Mouse (Mus musculus) right cerebral cortex, adult 18-20 months (tissue): ENCODE data around the gene Actn4.
A peak's percentile ranks its signal among the peaks of the same experiment; 100 is the strongest.

Source experiments
- DNase-seq: peaks from one replicate; pipeline ENCODE4 v3.0.0; 2022; ENCODE audit warnings: mixed read lengths

The Actn4 gene

DNA sequence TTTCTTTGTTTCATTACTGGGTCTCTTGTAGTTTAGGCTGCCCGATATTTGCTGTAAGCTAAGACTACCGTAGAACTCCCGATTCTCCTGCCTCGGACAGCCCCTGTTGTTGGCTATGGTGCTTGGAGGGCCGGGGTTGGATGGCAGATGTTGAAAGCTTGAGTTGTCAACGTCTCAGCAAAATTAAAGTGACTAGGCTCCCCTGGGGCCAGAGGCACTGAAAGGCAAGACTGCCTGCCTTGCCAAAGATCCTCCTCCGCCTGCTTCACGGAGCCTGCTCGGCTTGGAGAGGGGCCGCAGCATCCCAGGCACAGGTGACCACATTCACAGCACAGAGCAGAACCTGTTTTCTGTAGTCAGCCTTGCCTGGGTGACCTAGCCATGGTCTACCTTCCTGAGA, 81.6 kb downstream of the Actn4 start:
- DNase-seq: no peak

DNA sequence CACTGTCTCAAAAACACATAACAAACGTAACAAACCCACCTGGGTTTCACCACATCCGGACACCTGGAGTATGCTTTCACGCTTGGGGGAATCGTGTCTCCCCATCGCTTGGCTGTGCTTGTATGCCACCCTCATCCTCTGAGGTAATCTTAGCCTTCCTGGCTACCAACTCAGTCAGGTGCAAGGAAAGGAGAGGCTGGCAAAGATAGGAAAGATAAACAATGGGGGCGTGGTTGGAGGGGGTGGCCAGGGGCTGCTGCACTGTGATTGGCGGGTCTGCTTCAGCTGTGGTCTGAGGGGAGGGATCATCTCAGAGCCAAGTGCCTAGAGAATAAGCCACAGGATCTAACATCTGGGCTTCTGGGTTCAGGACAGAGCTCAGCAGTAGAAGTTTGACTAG, 82.5 kb downstream of the Actn4 start:
- no peak for DNase-seq

DNA sequence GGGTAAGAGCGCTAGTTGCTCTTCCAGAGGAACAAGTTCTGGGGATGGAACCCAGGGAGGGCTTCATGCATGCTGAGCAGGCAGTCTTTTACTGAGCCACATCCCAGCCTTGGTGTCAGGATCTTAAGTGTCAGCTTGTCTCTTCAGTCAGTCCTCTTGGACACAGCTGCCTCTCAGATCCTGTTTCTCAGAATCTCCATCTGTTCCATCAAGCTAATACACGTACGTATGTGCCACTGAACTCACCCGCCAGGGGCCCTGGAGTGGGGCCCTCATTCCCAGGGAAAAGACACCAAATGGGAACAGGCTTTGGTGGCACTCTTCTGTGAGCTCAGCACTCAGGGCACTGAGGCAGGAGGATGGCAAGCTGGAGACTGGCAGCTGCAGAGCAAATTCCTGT, 84.3 kb downstream of the Actn4 start:
- DNase-seq: no peak

DNA sequence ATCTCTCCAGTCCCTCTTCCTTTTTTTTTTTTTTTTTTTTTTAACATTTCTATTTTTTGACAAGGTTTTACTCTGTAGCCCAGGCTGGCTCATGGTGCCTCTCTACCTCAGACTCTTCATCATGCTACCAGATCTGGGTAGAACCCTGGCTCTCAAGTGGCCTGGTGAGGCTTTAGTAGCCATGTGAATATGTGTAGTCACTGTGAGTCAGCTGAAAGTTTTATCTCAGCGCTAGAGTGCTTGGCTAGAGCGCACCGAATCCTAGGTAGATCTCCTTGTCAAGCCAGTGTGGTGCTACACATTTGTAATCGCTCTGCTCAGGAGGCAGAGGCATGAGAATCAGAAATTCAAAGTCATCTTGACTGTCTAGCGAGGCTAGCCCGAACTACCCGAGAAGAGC, 85.0 kb downstream of the Actn4 start:
- no peak for DNase-seq

DNA sequence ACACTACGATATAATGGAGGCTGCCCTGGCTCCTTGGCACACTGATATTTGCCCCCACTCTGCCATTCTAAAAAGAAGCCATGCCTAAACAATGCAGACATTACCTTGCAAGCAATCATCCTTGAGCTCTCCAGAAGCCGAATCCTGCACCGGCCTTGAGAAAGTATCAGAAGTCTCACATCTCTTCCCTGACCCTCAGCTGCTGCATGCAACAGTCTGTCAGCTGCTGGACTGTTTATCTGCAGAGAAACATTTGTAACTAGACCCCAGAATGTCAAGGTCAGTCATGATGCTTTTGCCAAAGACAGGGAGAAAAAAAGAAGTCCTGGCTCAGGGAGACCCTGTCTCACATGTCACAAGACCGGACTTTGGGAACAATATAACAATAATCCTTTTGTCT, 86.0 kb downstream of the Actn4 start:
- DNase-seq: no peak

DNA sequence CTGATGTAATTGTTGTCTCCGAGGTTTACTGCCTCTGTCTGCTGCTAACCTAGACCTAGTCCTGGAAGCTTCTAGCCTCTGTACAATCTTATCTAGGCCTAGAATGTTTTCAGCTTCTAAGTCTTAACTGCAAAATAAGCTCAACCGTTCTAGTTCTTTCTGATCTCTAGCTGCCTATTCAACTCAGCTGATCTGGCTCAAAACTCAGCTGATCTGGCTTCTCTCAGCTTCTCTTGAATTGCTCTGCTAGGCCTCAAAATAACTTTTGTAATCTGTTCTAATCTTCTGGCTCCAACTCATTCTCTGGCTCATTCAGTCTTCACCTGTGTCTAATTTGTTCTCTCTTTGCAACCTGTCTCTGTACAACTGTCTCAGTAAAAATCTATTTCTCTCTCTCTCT, 87.6 kb downstream of the Actn4 start:
- DNase-seq: no peak

DNA sequence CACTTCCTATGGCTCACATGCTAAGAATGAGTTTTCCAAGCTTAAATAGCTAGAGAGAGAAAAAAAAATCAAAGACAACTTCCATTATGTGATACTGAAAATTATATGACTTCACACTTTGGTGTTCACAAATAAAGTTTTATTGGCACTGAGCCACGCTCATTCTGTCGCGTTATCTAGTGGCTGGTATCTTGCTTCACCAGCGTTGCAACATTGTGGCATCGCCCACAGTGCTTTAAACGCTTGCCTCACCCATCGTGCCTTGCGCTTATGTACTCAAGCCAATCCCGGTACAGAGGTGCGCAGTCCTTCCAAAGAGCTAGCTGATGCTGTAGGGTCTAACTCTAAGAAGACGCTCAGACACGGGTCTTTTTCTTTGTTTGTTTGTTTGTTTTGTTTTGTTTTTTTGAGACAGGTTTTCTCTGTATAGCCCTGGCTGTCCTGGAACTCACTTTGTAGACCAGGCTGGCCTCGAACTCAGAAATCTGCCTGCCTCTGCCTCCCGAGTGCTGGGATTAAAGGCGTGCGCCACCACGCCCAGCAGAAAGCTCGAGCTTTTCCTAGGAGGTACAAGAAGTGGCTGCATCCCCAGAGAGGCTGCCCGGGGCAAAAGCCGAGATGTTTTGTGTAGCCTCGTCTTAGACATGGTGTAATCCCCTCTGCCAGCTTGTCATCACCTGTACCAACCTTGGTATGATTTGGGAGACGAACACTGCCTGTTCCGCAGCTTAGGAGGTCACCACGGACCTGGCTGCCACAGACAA, 91.1 kb downstream of the Actn4 start:
- no peak for DNase-seq

DNA sequence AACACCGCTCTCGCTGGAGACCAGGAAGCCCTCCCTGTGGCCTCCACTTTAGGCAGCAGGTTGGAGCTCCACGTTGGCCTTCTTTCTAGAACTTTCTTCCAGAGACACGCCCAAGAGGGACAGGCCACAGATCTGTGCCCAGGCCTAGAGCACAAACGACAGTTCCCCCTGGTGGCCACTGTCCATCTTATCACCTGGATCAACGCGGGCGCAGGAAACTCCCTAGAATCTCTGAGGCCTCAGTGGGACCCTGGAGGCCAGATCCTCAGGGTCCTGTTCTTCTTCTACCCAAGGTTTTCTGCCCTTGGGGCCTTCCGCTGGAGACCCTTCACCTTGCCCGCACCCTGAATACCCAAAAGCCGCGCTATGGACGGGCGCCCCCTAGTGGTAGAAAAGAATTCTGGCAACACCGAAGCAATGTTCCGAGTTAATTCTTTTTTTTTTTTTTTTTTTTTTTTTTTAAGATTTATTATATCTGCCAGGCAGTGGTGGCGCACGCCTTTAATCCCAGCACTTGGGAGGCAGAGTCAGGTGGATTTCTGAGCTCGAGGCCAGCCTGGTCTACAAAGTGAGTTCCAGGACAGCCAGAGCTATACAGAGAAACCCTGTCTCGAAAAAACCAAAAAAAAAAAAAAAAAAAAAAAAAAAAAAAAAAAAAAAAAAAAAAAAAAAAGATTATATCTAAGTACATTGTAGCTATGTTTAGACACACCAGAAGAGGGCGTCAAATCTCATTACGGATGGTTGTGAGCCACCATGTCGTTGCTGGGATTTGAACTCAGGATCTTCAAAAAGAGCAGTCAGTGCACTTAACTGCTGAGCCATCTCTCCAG, 94.4 kb downstream of the Actn4 start:
- DNase-seq: peak; percentile 49

DNA sequence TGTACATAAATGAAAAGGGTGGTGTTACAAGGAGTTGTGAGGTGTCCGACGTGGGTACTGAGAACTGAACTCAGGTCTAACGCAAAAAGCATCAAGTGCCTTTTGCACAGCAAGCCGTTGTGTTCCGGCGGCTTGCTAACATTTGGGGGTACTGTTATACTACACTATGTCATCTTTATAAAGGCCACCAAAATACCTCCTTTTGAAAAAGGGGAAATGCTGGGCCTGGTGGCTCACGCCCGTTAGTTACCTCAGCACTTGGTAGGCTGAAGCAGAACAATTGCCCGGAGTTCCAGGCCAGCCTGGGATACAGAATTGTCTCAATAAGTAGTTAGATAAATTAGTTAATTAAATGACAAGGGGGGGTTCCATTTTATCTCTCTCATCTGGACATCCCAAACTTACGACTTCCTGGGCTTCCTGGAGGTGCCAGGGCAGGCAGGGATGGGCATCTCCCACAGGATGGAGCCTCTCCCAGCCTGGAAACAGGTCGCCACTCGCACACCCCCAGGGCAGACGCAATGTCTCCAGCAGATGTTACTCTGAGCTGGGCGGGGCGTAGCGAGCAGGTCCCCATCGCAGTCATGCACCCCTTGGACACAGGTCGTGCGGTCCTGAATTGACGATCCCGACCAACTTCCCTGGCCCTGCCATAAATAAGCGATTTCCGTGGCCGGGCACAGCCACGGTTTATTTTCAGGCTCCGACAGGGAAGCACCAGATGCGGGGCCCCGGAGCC, 95.2 kb downstream of the Actn4 start:
- no peak for DNase-seq

DNA sequence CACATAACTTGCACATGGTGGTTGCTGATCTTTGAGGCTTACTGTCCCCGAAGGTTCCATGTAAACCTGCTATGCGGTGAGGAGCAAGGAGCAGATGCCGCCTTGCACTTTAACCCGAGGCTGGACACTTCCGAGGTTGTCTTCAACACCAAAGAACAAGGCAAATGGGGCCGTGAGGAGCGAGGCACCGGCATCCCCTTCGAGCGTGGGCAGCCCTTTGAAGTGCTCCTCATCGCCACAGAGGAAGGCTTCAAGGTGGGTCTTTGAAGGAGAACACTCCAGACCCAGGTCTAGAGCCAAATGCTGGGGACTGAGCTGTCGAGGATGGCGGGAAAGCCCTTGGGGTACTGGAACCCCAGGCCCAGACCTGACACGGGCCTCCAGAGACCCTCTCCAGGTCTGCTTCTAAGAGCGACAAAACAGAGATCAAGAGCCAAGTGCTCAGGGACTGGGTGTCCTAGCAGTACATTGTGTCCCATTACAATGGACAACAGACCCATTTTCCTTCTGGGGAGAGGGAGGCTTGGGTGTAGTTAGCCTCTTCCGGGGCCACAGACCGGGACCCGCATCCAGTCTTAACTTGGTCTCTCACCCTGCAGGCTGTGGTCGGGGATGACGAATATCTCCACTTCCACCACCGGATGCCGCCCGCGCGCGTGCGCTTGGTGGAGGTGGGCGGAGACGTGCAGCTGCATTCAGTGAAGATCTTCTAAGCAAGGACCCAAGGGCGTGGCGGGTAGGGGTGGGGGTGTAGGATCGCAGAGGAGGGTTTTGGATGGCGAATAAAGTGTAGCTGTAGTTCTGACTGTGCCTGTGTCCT, 96.4 kb downstream of the Actn4 start:
- peak; percentile 93 for DNase-seq

DNA sequence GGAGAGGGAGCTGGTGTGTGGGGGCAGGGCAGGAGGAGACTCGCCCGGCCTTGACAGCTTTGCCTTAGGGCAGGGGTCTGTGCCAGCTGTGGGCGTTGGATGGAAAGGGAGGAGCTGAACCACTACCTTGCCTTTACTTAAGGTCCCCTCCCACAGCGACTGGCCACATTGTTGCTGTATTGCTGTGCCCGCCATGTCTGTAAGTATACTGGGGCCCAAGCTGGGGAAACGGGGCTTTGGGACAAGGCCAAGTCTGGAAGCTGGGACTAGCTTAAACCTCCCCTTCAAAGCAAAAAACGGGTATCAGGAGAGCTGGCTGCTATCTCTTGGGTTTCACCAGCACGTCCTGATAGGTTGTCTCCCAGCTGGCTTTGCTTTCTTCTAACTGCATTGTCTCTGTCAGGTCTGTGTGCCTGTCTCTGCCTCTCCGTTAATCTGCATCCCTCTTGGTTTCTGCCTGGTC, 97.8 kb downstream of the Actn4 start:
- DNase-seq: no peak

DNA sequence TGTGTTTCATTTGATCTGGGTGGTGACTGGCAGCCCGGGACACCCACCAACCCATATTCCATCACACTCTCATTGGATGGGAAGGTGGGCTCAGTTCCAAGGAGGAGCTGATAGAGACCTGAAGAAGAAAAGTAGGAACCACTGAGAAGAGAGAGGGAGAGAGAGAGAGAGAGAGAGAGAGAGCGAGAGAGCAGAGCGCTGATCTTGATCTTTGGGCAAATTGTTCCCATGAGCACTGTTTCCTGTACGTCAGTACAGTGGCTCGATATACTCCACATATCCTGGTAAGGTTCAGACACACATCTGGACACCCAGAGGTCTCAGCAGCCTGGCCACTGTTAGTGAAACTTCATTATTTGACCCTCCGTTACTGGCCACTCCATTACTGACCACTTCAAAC, 98.6 kb downstream of the Actn4 start, which contains the start of gene Lgals7:
Gene Lgals7 (plus strand): TSS at position 314 of the 400 bp plus-strand sequence.
- DNase-seq: no peak

DNA sequence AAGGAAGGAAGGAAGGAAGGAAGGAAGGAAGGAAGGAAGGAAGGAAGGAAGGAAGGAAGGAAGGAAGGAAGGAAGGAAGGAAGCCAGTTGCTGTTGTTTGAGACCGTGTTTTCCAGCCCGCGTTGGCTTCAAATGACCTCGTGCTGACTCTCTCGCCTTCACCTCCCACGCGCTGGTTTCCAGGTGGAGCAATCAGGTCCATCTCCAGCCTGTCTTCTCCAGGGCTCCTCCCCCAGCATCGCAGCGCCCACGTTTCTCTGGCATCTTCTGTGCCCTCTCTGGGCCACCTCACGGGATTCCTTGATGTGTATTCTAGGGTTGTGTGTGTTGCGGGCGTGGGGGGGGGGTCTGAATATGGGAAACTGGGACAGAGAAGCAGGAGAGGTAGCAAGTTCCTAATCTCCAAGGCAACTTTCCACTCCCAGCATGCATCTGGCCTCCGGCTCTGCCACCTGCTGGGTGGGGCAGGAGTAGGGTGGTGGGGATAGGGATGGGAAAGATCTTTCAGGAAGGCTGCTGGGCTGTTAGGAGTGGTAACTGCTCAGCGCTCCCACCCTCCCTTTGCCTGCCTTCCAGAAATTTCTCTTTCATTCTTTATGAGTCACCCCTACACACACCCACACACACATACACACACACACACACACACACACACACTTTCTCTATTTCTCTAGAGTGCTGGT, 99.2 kb downstream of the Actn4 start:
- peak; percentile 62 for DNase-seq

DNA sequence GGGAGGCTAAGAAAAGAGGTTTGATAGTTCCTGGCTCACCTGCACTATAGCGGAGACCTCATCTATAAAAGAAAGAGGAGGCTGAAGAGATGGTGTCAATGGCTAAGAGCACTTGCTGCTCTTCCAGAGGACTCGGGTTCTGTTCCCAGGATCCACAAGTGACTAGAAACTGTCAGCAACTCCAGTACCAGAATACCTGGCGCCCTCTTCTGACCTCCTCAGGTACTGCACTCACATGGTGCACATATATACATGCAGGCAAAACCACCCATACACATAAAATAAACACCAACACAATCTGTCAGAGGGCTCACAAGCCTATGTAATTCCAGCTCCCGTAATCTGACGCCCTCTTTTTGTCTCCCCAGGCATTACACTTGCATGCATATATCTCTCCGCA, 101.2 kb downstream of the Actn4 start:
- DNase-seq: no peak

DNA sequence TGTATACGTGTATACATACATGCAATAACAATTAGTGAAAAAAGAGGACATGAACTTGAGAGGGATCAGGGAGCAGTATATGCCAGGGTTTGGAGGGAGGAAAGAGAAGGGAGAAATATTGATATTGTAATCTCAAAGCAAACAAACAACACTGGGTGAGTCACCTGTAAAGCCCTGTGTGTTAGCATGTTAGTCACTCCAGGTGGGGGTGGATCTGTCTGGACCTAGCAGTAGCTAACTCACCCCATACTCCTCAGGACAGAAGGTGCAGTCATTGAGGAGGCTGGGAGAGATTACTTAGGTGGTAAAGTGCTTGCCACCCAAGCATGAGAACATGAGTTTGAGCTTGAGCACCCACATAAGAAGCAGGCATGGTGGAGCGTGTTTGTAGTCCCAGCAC, 102.2 kb downstream of the Actn4 start:
- no peak for DNase-seq

DNA sequence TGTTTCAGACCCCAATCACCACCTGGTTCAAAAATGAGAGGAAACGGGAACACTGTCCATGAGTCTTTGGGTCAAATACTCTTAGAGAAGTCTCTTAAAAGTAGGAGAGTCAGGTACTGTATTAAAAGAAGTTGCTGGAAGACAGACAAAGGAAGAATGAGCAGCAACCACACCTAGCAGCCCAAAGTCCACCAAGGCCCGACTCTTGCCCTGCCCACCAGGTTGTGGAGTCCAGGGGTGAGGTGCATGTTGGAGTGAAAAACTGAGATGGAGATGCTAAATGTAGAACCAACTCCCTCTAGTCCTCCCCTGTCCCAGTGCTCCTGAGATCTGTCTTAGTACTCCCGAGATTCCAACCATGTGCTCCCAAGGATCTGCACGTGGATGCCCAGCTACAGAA, 111.5 kb downstream of the Actn4 start:
- DNase-seq: no peak

DNA sequence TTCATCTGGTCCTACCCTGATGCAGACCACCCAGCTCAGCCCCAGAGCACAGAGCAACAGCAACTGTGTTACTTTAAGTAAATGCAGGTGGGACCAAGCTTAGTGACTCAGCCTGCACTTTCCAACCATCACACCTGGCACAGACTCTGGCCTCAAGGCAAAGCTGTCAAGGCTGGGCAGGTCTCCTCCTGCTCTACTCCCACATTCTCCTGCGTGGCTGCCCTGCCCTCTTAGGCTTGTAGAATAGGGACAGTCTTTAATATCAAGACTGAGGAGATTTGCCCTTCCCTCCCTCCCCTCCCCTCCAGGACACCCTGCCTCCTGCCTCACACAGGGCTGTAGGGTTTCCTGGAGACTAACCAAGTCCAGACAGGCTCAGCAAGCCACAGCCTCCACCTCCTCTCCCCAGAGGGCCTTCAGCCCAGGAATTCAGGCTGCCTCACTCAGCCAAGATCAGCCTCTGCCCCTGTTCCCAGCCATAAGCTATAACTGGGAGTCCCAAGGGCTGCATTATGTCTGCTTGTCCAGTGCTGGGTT, 112.4 kb downstream of the Actn4 start:
- DNase-seq: no peak

DNA sequence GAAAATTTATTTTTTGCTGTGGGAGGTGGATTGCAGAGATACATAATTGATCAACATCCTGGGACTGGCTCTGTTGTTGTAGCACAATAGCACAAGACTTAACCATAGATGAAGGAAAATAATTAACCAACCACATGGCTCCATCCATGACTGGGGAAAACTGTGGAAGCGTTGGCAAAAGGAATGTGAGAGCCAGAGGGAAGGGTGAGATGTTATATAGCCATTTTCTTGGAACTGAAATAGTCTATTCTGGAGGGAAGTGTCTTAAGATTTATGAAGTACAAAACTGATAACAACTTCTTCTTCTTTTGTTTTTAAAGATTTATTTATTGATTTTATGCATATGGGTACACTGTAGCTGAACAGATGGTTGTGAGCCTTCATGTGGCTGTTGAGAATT, 114.9 kb downstream of the Actn4 start:
- DNase-seq: no peak
